Mouse (Mus musculus) bone marrow macrophage, adult 2 months (primary cell): ENCODE data around the gene Asap3.

Source experiments
- CTCF ChIP-seq: IDR thresholded peaks from 2 replicates; pipeline ENCODE4 v1.5.1; 2012; ENCODE audit warnings: low read depth, mild to moderate bottlenecking, low read length, moderate library complexity
- POLR2A ChIP-seq: IDR thresholded peaks from 2 replicates; pipeline ENCODE4 v1.6.1; 2012; ENCODE audit warnings: mild to moderate bottlenecking, low read depth, low read length, borderline replicate concordance

DNA sequence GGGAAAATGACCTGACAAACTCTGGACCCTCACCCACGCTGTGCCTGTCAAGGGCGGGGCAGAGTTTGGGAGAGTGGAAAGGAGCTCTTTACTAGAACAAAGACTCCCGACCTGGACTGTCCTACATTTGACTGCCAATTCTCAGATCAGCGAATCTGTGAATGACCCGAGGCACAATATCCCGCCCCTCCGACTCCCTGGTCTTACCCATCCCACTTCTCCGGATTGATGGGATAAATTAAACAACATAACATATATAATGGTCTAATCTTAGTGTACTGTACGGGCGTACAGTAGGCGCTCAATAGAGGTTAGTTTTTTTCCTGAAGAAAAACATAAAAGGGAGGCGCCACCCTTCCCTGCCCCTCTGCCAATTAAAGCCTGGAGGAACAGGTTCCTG is 34.7 kb upstream of the Asap3 start:
- TF ChIP-seq CTCF (no peak), POLR2A (no peak)
